Mouse (Mus musculus): ENCODE measurements at regions not wholly inside any gene's neighbourhood (a gene's known extent, or its start where the extent isn't known, plus 50 kb on each side); places are given as distances from the start of the nearest gene placed in this dataset.

GRCm38 (mm10) chr11:8727007-8727406 lies 62.7 kb upstream of the Tns3 start:
- in situ Hi-C loops (cut with MboI; ENCODE audit: low pct_unique_long_range_greater_than_20kb): no loop called here
- no peak for TF ChIP-seq CTCF (IDR thresholded peaks at IDR 0.05)
- ATAC-seq: no peak
- DNase-seq (ENCODE audit: low read depth, low spot score): no peak
- ChIA-PET CTCF (interaction anchor here (1.9 kb wide), 1 partner anchor 10 kb away, joined by 7 read pairs; no protein-coding TSS in a partner anchor), POLR2A (no interaction called here)
- H3K27me3 ChIP-seq: no peaks in the 10 kb centered on the region

- no peak for ATAC-seq
- in situ Hi-C loops (cut with MboI; ENCODE audit: low pct_unique_long_range_greater_than_20kb): no loop called here
- no peak for DNase-seq (ENCODE audit: low read depth, low spot score)
- no peaks in the 10 kb centered on the region for H3K27me3 ChIP-seq
- POLR2A ChIA-PET: no interaction called here
- CTCF ChIA-PET: interaction anchor here (1.9 kb wide), 1 partner anchor 8 kb away, joined by 7 read pairs; no protein-coding TSS in a partner anchor
- TF ChIP-seq CTCF (IDR thresholded peaks at IDR 0.05): no peak
Measured at GRCm38 (mm10) chr11:8725505-8725904, 61.2 kb upstream of the Tns3 start.

GRCm38 (mm10) chr11:8723102-8723640 lies 58.8 kb upstream of the Tns3 start:
- DNase-seq (ENCODE audit: low read depth, low spot score) (no peak), ATAC-seq (no peak)
- no peaks in the 10 kb centered on the region for H3K27me3 ChIP-seq
- no peak for TF ChIP-seq CTCF (IDR thresholded peaks at IDR 0.05)
- in situ Hi-C loops (cut with MboI; ENCODE audit: low pct_unique_long_range_greater_than_20kb): no loop called here
- ChIA-PET POLR2A (interaction anchor here (0.7 kb wide), 1 partner anchor 120 kb away, joined by 5 read pairs; no protein-coding TSS in a partner anchor), CTCF (no interaction called here)

- H3K27me3 ChIP-seq: no peaks in the 10 kb centered on the region
- ATAC-seq (no peak), DNase-seq (ENCODE audit: low read depth, low spot score) (no peak)
- POLR2A ChIA-PET: no interaction called here
- TF ChIP-seq CTCF (IDR thresholded peaks at IDR 0.05): no peak
- in situ Hi-C loops (cut with MboI; ENCODE audit: low pct_unique_long_range_greater_than_20kb): no loop called here
- CTCF ChIA-PET: no interaction called here
Measured at GRCm38 (mm10) chr11:8719211-8719966, 55.1 kb upstream of the Tns3 start.

- ChIA-PET CTCF (interaction anchor here (1.0 to 1.9 kb wide), 2 partner anchors 9 to 11 kb away, joined by 3 to 7 read pairs; no protein-coding TSS in a partner anchor), POLR2A (interaction anchor here (1.1 kb wide), 1 partner anchor 13 kb away, joined by 3 read pairs; no protein-coding TSS in a partner anchor)
- in situ Hi-C loops (cut with MboI; ENCODE audit: low pct_unique_long_range_greater_than_20kb): no loop called here
- no peaks in the 10 kb centered on the region for H3K27me3 ChIP-seq
- DNase-seq (ENCODE audit: low read depth, low spot score): no peak
- TF ChIP-seq CTCF (IDR thresholded peaks at IDR 0.05): no peak
- no peak for ATAC-seq
Measured at GRCm38 (mm10) chr11:8717774-8718173, 53.4 kb upstream of the Tns3 start.

- POLR2A ChIA-PET: interaction anchor here (1.1 kb wide), 1 partner anchor 12 kb away, joined by 3 read pairs; no protein-coding TSS in a partner anchor
- no peak for TF ChIP-seq CTCF (IDR thresholded peaks at IDR 0.05)
- no peaks in the 10 kb centered on the region for H3K27me3 ChIP-seq
- CTCF ChIA-PET: interaction anchor here (0.8 to 1.9 kb wide), 3 partner anchors 10 to 22 kb away, joined by 3 to 7 read pairs (median 3); no protein-coding TSS in a partner anchor
- ATAC-seq (no peak), DNase-seq (ENCODE audit: low read depth, low spot score) (no peak)
- in situ Hi-C loops (cut with MboI; ENCODE audit: low pct_unique_long_range_greater_than_20kb): no loop called here
Measured at GRCm38 (mm10) chr11:8716858-8717257, 52.5 kb upstream of the Tns3 start.

GRCm38 (mm10) chr11:8715775-8716174 lies 51.4 kb upstream of the Tns3 start:
- DNase-seq (ENCODE audit: low read depth, low spot score): no peak
- H3K27me3 ChIP-seq: no peaks in the 10 kb centered on the region
- no peak for TF ChIP-seq CTCF (IDR thresholded peaks at IDR 0.05)
- ATAC-seq: no peak
- ChIA-PET POLR2A (no interaction called here), CTCF (no interaction called here)
- in situ Hi-C loops (cut with MboI; ENCODE audit: low pct_unique_long_range_greater_than_20kb): no loop called here
